15 mouse cellular contexts compared by ENCODE assay signal in the genomic region with DNA sequence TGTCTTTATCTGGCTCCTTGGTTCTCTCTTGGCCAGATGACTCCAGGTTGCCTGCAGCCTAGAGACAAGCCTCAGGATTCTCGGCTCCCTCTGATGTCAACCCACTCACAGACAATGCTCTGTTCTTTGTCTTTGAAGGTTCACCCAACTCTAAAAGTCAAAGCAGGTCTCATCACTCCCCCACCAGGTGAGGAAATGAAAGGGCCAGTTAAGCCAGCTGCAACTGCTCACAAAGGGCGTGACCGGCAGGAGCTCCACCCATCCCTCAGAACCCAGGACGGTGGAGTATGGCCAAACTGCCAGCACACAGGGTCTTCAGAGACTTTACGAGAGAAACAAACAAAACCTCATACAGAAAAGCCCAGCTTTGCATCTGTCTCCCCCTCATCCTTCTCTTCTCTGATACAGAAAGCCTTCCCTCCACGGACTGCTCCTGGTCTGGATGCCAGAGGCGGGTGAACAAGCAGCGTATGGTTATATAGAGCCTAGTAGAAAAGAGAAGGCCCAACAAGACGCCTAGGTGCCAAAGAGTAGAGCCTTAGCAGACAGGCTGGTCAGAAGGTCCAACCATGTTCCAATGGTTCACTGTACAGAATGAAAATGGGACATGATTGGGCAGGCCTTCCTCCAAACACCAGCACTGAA. TPM values are rescaled to one million over a fixed set of nuclear protein-coding genes. Genes with fewer than 3 reads are reported as not detected.
A peak's percentile ranks its signal among the peaks of the same experiment; 100 is the strongest.
DNase-seq lines count a peak whose midpoint lies in the region; ATAC-seq and TF ChIP-seq lines count a peak whose summit lies in the region.
"Had no signal": no experiment of that assay in that cellular context is flagged by ENCODE, and none has a peak within 500 bp of the region (broad histone marks: within the 10 kb centered on the region; RNA-seq: fewer than 3 reads in every experiment).

No protein-coding gene starts in this region.

- H3K9ac ChIP-seq in hindbrain, postnatal 0 days (replicated peaks; ENCODE audit: low read length): no peak overlapping the region
- no peak overlapping the region for H3K9ac ChIP-seq in hindbrain, embryonic 12.5 days
- H3K9ac ChIP-seq: midbrain, embryonic 12.5 days; stomach, embryonic 15.5 days had no signal

- H3K9me3 ChIP-seq in hindbrain, postnatal 0 days (ENCODE audit: low read length): no peaks in the 10 kb centered on the region
- no peaks in the 10 kb centered on the region for H3K9me3 ChIP-seq in hindbrain, embryonic 12.5 days (replicated peaks)
- H3K9me3 ChIP-seq: midbrain, embryonic 12.5 days; stomach, embryonic 15.5 days had no signal

- no peaks in the 10 kb centered on the region for H3K4me1 ChIP-seq in hindbrain, postnatal 0 days (ENCODE audit: insufficient read depth, low read length)
- no peaks in the 10 kb centered on the region for H3K4me1 ChIP-seq in hindbrain, embryonic 12.5 days
- H3K4me1 ChIP-seq: midbrain, embryonic 12.5 days; stomach, embryonic 15.5 days had no signal

- H3K27me3 ChIP-seq in hindbrain, postnatal 0 days (ENCODE audit: insufficient read depth, low read length): no peaks in the 10 kb centered on the region
- H3K27me3 ChIP-seq in hindbrain, embryonic 12.5 days: no peaks in the 10 kb centered on the region
- H3K27me3 ChIP-seq: midbrain, embryonic 12.5 days; stomach, embryonic 15.5 days had no signal

- no peak overlapping the region for H3K4me3 ChIP-seq in hindbrain, postnatal 0 days (ENCODE audit: low read length)
- no peak overlapping the region for H3K4me3 ChIP-seq in hindbrain, embryonic 12.5 days
- H3K4me3 ChIP-seq: erythroblast, embryonic 14.5 days; midbrain, embryonic 12.5 days; stomach, embryonic 15.5 days had no signal

- 0 out of 2 replicates have a peak, but pooled peaks have one; percentile 11 for TF ChIP-seq CTCF in hindbrain, postnatal 0 days (IDR thresholded peaks at IDR 0.05; ENCODE audit: low read depth)

- no peak overlapping the region for H3K27ac ChIP-seq in hindbrain, postnatal 0 days
- H3K27ac ChIP-seq in hindbrain, embryonic 12.5 days: no peak overlapping the region
- H3K27ac ChIP-seq: midbrain, embryonic 12.5 days; stomach, embryonic 15.5 days had no signal

- no peak overlapping the region for H3K4me2 ChIP-seq in hindbrain, postnatal 0 days (ENCODE audit: low read depth, low read length)
- H3K4me2 ChIP-seq in hindbrain, embryonic 12.5 days (replicated peaks): no peak overlapping the region
- H3K4me2 ChIP-seq: midbrain, embryonic 12.5 days; stomach, embryonic 15.5 days had no signal

- no peak for DNase-seq in hindbrain, postnatal 0 days (ENCODE audit: low spot score)
- DNase-seq in CD4-positive, CD25-positive, alpha-beta regulatory T cell, adult 2 months (ENCODE audit: low read depth, low spot score): peak; percentile 58
- DNase-seq in WW6 (ENCODE audit: low read depth, low spot score): peak; percentile 73
- peak; percentile 7 to 51 for DNase-seq in thymus, adult 18-20 months
- DNase-seq in right cerebral cortex, adult 2 months (ENCODE audit: low spot score in 2 of 2): no peak
- DNase-seq in ovary, postnatal 14 days (ENCODE audit: low spot score): no peak
- no peak for DNase-seq in adrenal gland, postnatal 10 days
- DNase-seq: cerebellum, adult 11 months; kidney, postnatal 4 days; layer of hippocampus, postnatal 36 days; right cerebral cortex, postnatal 4 days had no signal

- ATAC-seq in hindbrain, postnatal 0 days: no peak
- no peak for ATAC-seq in hindbrain, embryonic 12.5 days (ENCODE audit: low FRiP score)

- WGBS in hindbrain, postnatal 0 days: 59% methylated on average over 9 of the region's 9 CpGs
- 57% methylated on average over 9 of the region's 9 CpGs for WGBS in hindbrain, embryonic 12.5 days

- no peaks in the 10 kb centered on the region for H3K36me3 ChIP-seq in hindbrain, postnatal 0 days (ENCODE audit: insufficient read depth, low read length)
- H3K36me3 ChIP-seq in hindbrain, embryonic 12.5 days: no peaks in the 10 kb centered on the region
- H3K36me3 ChIP-seq: midbrain, embryonic 12.5 days; stomach, embryonic 15.5 days had no signal

RNA-seq across cellular contexts. Expression of a gene that starts 9.8 kb away (rescaled TPM):
- 7.8 and 11.5 TPM in 2 replicates for total RNA-seq in hindbrain, postnatal 0 days (2014; rRNA removed)
- 5.2 and 5.3 TPM in 2 replicates for polyA plus RNA-seq in hindbrain, postnatal 0 days (2015; fragmentation: Nextera tagmentation; extraction: Ambion mirVana)
- 3.8 and 4.5 TPM in 2 replicates for polyA plus RNA-seq in hindbrain, embryonic 12.5 days (2016; fragmentation: Nextera tagmentation; extraction: Ambion mirVana)
- total RNA-seq in adrenal gland, postnatal 10 days (2021): 1 to 10 TPM in 1 of 2 experiments, under 1 TPM in 1; 0.75 to 1.1 TPM
- polyA plus RNA-seq: erythroblast, embryonic 14.5 days had no signal

RNA-seq across cellular contexts. Expression of a gene that starts 27.4 kb away (rescaled TPM):
- total RNA-seq in hindbrain, postnatal 0 days (2014; rRNA removed): 143 and 192 TPM in 2 replicates
- polyA plus RNA-seq in hindbrain, postnatal 0 days (2015; fragmentation: Nextera tagmentation; extraction: Ambion mirVana): 876 and 940 TPM in 2 replicates
- polyA plus RNA-seq in hindbrain, embryonic 12.5 days (2016; fragmentation: Nextera tagmentation; extraction: Ambion mirVana): 2,304 and 2,598 TPM in 2 replicates
- total RNA-seq in adrenal gland, postnatal 10 days (2021): 100 to 1,000 TPM; 559 to 669 TPM

RNA-seq across cellular contexts. Expression of a gene that starts 27.8 kb away (rescaled TPM):
- total RNA-seq in hindbrain, postnatal 0 days (2014; rRNA removed): 82.1 and 87.9 TPM in 2 replicates
- polyA plus RNA-seq in hindbrain, postnatal 0 days (2015; fragmentation: Nextera tagmentation; extraction: Ambion mirVana): 463 and 522 TPM in 2 replicates
- 559 and 584 TPM in 2 replicates for polyA plus RNA-seq in hindbrain, embryonic 12.5 days (2016; fragmentation: Nextera tagmentation; extraction: Ambion mirVana)
- 100 to 1,000 TPM; 109 to 125 TPM for total RNA-seq in adrenal gland, postnatal 10 days (2021)

Comparison
In these comparisons a context has a peak if more than half of its experiments do, and no peak if none do; other contexts are left out.
1. DNase-seq: peak in CD4-positive, CD25-positive, alpha-beta regulatory T cell, adult 2 months (single experiment), WW6 (single experiment) and thymus, adult 18-20 months (2 of 2); none in hindbrain, postnatal 0 days (single experiment), right cerebral cortex, adult 2 months (0 of 2), ovary, postnatal 14 days (single experiment) and adrenal gland, postnatal 10 days (single experiment).